Mouse (Mus musculus): Measurements from ENCODE around the gene Clec1b. TPM values are rescaled to one million over a fixed set of nuclear protein-coding genes. Genes with fewer than 3 reads are reported as not detected.

The Clec1b gene
- total and polyA plus RNA-seq, 2 experiments from 2014 or later = 2.5 TPM; not detected in 1

GRCm38 (mm10) chr6:129425812-129426211 lies 28.7 kb downstream of the Clec1b start:
- peak; percentile 53 for DNase-seq (ENCODE audit: low spot score)
- ATAC-seq (ENCODE audit: insufficient read depth, low read depth) = peak; percentile 73
- TF ChIP-seq CTCF (IDR thresholded peaks at IDR 0.05; ENCODE audit: low read depth) = no peak
- peak; percentile 96 for TF ChIP-seq EP300 (IDR thresholded peaks at IDR 0.05; ENCODE audit: low read depth)

GRCm38 (mm10) chr6:129427281-129427680 lies 30.2 kb downstream of the Clec1b start:
- no peaks in the 10 kb centered on the region for H3K9me3 ChIP-seq (replicated peaks; ENCODE audit: control insufficient read depth, low read length)
- 57% methylated on average over 4 of the region's 4 CpGs for WGBS
- H3K4me3 ChIP-seq (ENCODE audit: low read depth, low read length) = no peak overlapping the region
- H3K9ac ChIP-seq (replicated peaks; ENCODE audit: low read depth, low read length) = no peak overlapping the region
- no peaks in the 10 kb centered on the region for H3K27me3 ChIP-seq (ENCODE audit: control insufficient read depth, insufficient read depth, low read length)
- H3K4me2 ChIP-seq (ENCODE audit: low read depth, low read length) = no peak overlapping the region
- ATAC-seq (ENCODE audit: insufficient read depth, low read depth) (no peak), DNase-seq (ENCODE audit: low spot score) (no peak)
- H3K27ac ChIP-seq (ENCODE audit: low read depth) = no peak overlapping the region
- peaks cover 8% of the 10 kb centered on the region for H3K4me1 ChIP-seq (ENCODE audit: control insufficient read depth, insufficient read depth)
- no peaks in the 10 kb centered on the region for H3K36me3 ChIP-seq (replicated peaks; ENCODE audit: control insufficient read depth, insufficient read depth, low read length)
- no peak for TF ChIP-seq CTCF (IDR thresholded peaks at IDR 0.05; ENCODE audit: low read depth)
- no peak for TF ChIP-seq EP300 (IDR thresholded peaks at IDR 0.05; ENCODE audit: low read depth)

More at GRCm38 (mm10) chr6:129425812-129426211, 28.7 kb downstream of the Clec1b start:
- Histone ChIP-seq H3K9me3 (replicated peaks; ENCODE audit: control insufficient read depth, low read length) (no peaks in the 10 kb centered on the region), H3K4me1 (ENCODE audit: control insufficient read depth, insufficient read depth) (peaks cover 8% of the 10 kb centered on the region), H3K9ac (replicated peaks; ENCODE audit: low read depth, low read length) (no peak overlapping the region), H3K27ac (ENCODE audit: low read depth) (peak overlapping the region; percentile 69), H3K4me2 (ENCODE audit: low read depth, low read length) (no peak overlapping the region), H3K27me3 (ENCODE audit: control insufficient read depth, insufficient read depth, low read length) (no peaks in the 10 kb centered on the region), H3K36me3 (replicated peaks; ENCODE audit: control insufficient read depth, insufficient read depth, low read length) (no peaks in the 10 kb centered on the region), H3K4me3 (ENCODE audit: low read depth, low read length) (no peak overlapping the region)
- 29% methylated on average over 5 of the region's 5 CpGs for WGBS

DNA sequence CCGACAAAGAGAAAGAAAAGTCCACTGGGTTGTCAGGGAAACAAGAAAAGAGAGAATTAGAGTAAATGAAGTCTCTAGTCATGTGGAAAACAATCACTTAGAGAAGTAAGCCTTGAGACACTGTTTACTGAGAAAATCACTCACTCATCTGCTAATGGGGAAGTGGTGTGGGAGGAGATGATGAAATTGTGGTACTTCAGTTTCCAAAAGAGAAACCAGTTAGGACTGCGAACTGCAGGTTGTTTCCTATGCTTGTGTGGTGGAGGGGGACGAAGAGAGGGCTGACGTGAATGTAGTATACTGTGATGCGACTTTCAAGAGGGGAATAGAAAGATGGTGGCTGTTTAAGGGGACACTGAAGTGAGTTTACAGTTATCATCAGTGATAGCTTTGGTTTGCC lies 37.1 kb downstream of the Clec1b start:
- H3K9ac ChIP-seq (replicated peaks; ENCODE audit: low read depth, low read length) = no peak overlapping the region
- DNase-seq (ENCODE audit: low spot score) (no peak), ATAC-seq (ENCODE audit: insufficient read depth, low read depth) (no peak)
- H3K27me3 ChIP-seq (ENCODE audit: control insufficient read depth, insufficient read depth, low read length) = no peaks in the 10 kb centered on the region
- TF ChIP-seq EP300 (IDR thresholded peaks at IDR 0.05; ENCODE audit: low read depth) = no peak
- no peak for TF ChIP-seq CTCF (IDR thresholded peaks at IDR 0.05; ENCODE audit: low read depth)
- H3K36me3 ChIP-seq (replicated peaks; ENCODE audit: control insufficient read depth, insufficient read depth, low read length) = no peaks in the 10 kb centered on the region
- WGBS = 76% methylated on average over 5 of the region's 5 CpGs
- H3K9me3 ChIP-seq (replicated peaks; ENCODE audit: control insufficient read depth, low read length) = no peaks in the 10 kb centered on the region
- H3K27ac ChIP-seq (ENCODE audit: low read depth) = no peak overlapping the region
- no peak overlapping the region for H3K4me2 ChIP-seq (ENCODE audit: low read depth, low read length)
- H3K4me1 ChIP-seq (ENCODE audit: control insufficient read depth, insufficient read depth) = no peaks in the 10 kb centered on the region
- no peak overlapping the region for H3K4me3 ChIP-seq (ENCODE audit: low read depth, low read length)

DNA sequence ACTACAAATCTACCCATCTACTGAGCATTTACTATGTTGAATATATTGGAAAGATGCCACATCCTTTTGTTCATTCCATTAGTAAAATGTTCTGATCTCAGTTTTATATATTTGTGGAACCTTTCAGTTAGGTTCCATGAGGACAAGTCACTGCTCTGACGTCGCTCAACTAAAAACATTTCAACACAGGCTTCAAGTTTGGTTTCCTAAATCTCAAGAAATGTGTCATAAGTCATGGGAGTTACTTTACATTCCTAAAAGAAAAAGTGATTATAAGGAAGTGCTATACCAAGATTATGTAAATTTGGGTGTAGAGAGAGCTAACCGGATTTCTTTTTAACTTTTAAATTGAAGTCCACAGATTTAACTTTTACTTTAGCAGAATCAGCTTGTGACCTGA lies 38.9 kb downstream of the Clec1b start:
- TF ChIP-seq CTCF (IDR thresholded peaks at IDR 0.05; ENCODE audit: low read depth) (no peak), EP300 (IDR thresholded peaks at IDR 0.05; ENCODE audit: low read depth) (no peak)
- Histone ChIP-seq H3K36me3 (replicated peaks; ENCODE audit: control insufficient read depth, insufficient read depth, low read length) (no peaks in the 10 kb centered on the region), H3K9me3 (replicated peaks; ENCODE audit: control insufficient read depth, low read length) (no peaks in the 10 kb centered on the region), H3K4me2 (ENCODE audit: low read depth, low read length) (no peak overlapping the region), H3K4me3 (ENCODE audit: low read depth, low read length) (no peak overlapping the region), H3K9ac (replicated peaks; ENCODE audit: low read depth, low read length) (no peak overlapping the region), H3K27ac (ENCODE audit: low read depth) (no peak overlapping the region), H3K27me3 (ENCODE audit: control insufficient read depth, insufficient read depth, low read length) (no peaks in the 10 kb centered on the region), H3K4me1 (ENCODE audit: control insufficient read depth, insufficient read depth) (no peaks in the 10 kb centered on the region)
- DNase-seq (ENCODE audit: low spot score) (no peak), ATAC-seq (ENCODE audit: insufficient read depth, low read depth) (no peak)
- WGBS = 76% methylated on average over 3 of the region's 3 CpGs

GRCm38 (mm10) chr6:129438033-129438432 lies 40.9 kb downstream of the Clec1b start:
- WGBS = 64% methylated on average over 2 of the region's 2 CpGs
- Histone ChIP-seq H3K36me3 (replicated peaks; ENCODE audit: control insufficient read depth, insufficient read depth, low read length) (no peaks in the 10 kb centered on the region), H3K9ac (replicated peaks; ENCODE audit: low read depth, low read length) (no peak overlapping the region), H3K4me2 (ENCODE audit: low read depth, low read length) (no peak overlapping the region), H3K9me3 (replicated peaks; ENCODE audit: control insufficient read depth, low read length) (no peaks in the 10 kb centered on the region), H3K4me1 (ENCODE audit: control insufficient read depth, insufficient read depth) (no peaks in the 10 kb centered on the region), H3K27ac (ENCODE audit: low read depth) (no peak overlapping the region), H3K27me3 (ENCODE audit: control insufficient read depth, insufficient read depth, low read length) (no peaks in the 10 kb centered on the region), H3K4me3 (ENCODE audit: low read depth, low read length) (no peak overlapping the region)
- TF ChIP-seq CTCF (IDR thresholded peaks at IDR 0.05; ENCODE audit: low read depth) (no peak), EP300 (IDR thresholded peaks at IDR 0.05; ENCODE audit: low read depth) (no peak)
- no peak for DNase-seq (ENCODE audit: low spot score)
- no peak for ATAC-seq (ENCODE audit: insufficient read depth, low read depth)

DNA sequence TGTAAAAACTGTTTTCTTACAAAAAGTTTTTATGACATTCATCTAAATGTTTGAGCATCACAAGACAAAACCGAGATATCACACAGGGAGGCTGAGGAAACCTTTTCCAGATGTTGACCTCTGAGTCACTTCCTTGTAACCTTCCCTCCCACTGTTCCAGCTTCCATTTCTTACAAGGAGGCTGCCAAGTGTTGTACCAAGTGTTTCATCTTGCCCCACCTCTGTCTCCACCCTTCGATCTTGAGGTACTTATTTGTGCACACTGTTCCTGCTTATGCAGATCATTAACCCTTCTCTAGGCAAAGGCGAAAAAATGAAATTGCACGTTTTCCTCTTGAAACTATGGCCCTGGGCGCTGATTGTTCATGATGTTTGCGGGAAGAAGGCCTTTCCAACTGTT lies 52.6 kb downstream of the Clec1b start:
- Histone ChIP-seq H3K27ac (ENCODE audit: low read depth) (peak overlapping the region; percentile 76), H3K36me3 (replicated peaks; ENCODE audit: control insufficient read depth, insufficient read depth, low read length) (no peaks in the 10 kb centered on the region), H3K4me1 (ENCODE audit: control insufficient read depth, insufficient read depth) (no peaks in the 10 kb centered on the region), H3K27me3 (ENCODE audit: control insufficient read depth, insufficient read depth, low read length) (no peaks in the 10 kb centered on the region), H3K9me3 (replicated peaks; ENCODE audit: control insufficient read depth, low read length) (no peaks in the 10 kb centered on the region), H3K4me2 (ENCODE audit: low read depth, low read length) (peak overlapping the region; percentile 53), H3K9ac (replicated peaks; ENCODE audit: low read depth, low read length) (no peak overlapping the region), H3K4me3 (ENCODE audit: low read depth, low read length) (peak overlapping the region; percentile 43)
- DNase-seq (ENCODE audit: low spot score) (peak; percentile 22), ATAC-seq (ENCODE audit: insufficient read depth, low read depth) (no peak)
- TF ChIP-seq CTCF (IDR thresholded peaks at IDR 0.05; ENCODE audit: low read depth) (no peak), EP300 (IDR thresholded peaks at IDR 0.05; ENCODE audit: low read depth) (peak; percentile 63; the same call in 1 of the 2 replicates)
- WGBS = 57% methylated on average over 6 of the region's 6 CpGs
